Mouse (Mus musculus) CH12.LX (cell line): Measurements from ENCODE around the gene Pde3a.
"Not testable (repeated sequence)": the region's sequence is repeated elsewhere in the genome, so short reads cannot be mapped to it uniquely, and the experiment has no call there.

ENCODE experiments used
- NELFE ChIP-seq: IDR thresholded peaks from 2 replicates; pipeline ENCODE4 v1.6.1; 2011; ENCODE audit warnings: low read depth, low read length, improper control_type of control experiment
- ZC3H11A ChIP-seq: IDR thresholded peaks from 2 replicates; pipeline ENCODE4 v1.6.1; 2012; ENCODE audit warnings: low read depth, mild to moderate bottlenecking, inconsistent platforms, low read length, improper control_type of control experiment

GRCm38 (mm10) chr6:141327134-141327533 is 78.1 kb downstream of the Pde3a start:
- not testable (repeated sequence) for TF ChIP-seq ZC3H11A, NELFE
